Mouse (Mus musculus): ENCODE data around the gene Sbk1. TPM values are rescaled to one million over a fixed set of nuclear protein-coding genes. Genes with fewer than 3 reads are reported as not detected.
A peak's percentile ranks its signal among the peaks of the same experiment; 100 is the strongest.

Gene Sbk1
- polyA plus RNA-seq, 2 experiments from 2014 or later: 4.1 to 5.6 TPM

- peak; percentile 65 for ATAC-seq
Measured at GRCm38 (mm10) chr7:126340206-126340618, 67.8 kb downstream of the Sbk1 start.

GRCm38 (mm10) chr7:126340896-126341295 is 68.5 kb downstream of the Sbk1 start:
- ATAC-seq: no peak

Other genes with a start within 250 kb of the Sbk1 start
- gene Gsg1l, start 190.2 kb upstream of the Sbk1 start, polyA plus RNA-seq (2017; shearing (Covaris generic)): not detected
- 100 to 1,000 TPM in 1 of 2 experiments, 10 to 100 TPM in 1; 88.4 to 103 TPM for gene Xpo6, start 72.1 kb upstream of the Sbk1 start, polyA plus RNA-seq (2017; shearing (Covaris generic))
- gene Lat, start 97.0 kb downstream of the Sbk1 start, polyA plus RNA-seq (2017; shearing (Covaris generic)): 100 to 1,000 TPM; 784 to 813 TPM
- gene Spns1, start 104.8 kb downstream of the Sbk1 start, polyA plus RNA-seq (2017; shearing (Covaris generic)): 10 to 100 TPM; 26.7 to 43.3 TPM
- gene Nfatc2ip, start 124.1 kb downstream of the Sbk1 start, polyA plus RNA-seq (2017; shearing (Covaris generic)): 1 to 10 TPM; 2.1 to 3.4 TPM
- 10 to 100 TPM in 1 of 2 experiments, not detected in 1; 10.8 TPM for gene Cd19, start 142.3 kb downstream of the Sbk1 start, polyA plus RNA-seq (2017; shearing (Covaris generic))
- gene Rabep2, start 156.1 kb downstream of the Sbk1 start, polyA plus RNA-seq (2017; shearing (Covaris generic)): 10 to 100 TPM; 35.4 to 48.2 TPM
- under 1 TPM in 1 of 2 experiments, not detected in 1; 0.18 TPM for gene Atp2a1, start 190.5 kb downstream of the Sbk1 start, polyA plus RNA-seq (2017; shearing (Covaris generic))
- 10 to 100 TPM; 14.5 to 15.9 TPM for gene Sh2b1, start 202.8 kb downstream of the Sbk1 start, polyA plus RNA-seq (2017; shearing (Covaris generic))
- gene Tufm, start 214.7 kb downstream of the Sbk1 start, polyA plus RNA-seq (2017; shearing (Covaris generic)): 10 to 100 TPM; 71.2 to 78.9 TPM
- 10 to 100 TPM; 14.7 to 18.8 TPM for gene Atxn2l, start 230.8 kb downstream of the Sbk1 start, polyA plus RNA-seq (2017; shearing (Covaris generic))